Mouse (Mus musculus): ENCODE data around the gene Ms4a13. TPM values are rescaled to one million over a fixed set of nuclear protein-coding genes. Genes with fewer than 3 reads are reported as not detected.
"Not testable (repeated sequence)": the region's sequence is repeated elsewhere in the genome, so short reads cannot be mapped to it uniquely, and the experiment has no call there.

Ms4a13 gene
- not detected in 2 replicates for polyA plus RNA-seq (2012; rRNA removed)

DNA sequence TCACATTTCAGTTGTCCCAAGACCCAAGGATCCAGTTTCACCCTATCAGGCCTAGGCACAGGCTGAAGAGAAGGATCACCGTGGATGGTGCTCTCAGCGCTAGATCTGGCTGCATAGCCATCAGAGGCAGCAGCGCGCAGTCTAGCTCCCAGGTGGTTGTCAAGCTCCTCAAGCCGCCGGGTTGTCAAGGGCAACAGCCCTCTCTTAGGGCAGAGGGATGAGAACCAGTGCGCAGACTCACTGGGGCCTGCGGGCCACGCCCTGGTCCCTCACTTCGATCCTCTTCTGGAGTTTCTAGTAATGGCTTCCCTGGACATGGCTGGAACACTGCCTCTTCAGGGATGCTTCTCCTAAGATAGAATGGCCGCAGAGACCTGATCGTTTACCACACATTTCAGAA, at the start of gene Ms4a13:
Ms4a13 (minus strand) TSS at position 192 of the 400 bp plus-strand sequence.
- DNase-seq (ENCODE audit: extremely low spot score in 1 of 2, low spot score in 1 of 2), result no peak

DNA sequence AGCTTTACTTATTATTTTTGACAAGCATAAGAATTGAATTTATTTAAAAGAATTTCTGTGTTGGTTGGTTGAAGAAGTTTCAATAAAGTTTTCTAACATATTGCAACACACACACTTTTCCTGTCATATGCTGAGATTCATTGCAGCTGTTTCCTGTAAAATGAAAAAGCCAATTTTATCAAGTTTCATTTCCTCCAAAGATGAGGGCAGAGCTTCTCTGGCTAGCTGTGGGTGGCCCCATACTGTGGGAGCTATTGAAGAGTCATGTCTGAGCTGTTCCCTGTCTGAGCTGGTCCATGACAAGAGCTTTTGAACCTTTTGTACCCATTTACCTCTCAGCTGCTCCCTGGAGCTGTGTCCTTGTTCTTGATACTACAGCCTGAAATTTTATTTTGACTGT, 47.7 kb upstream of the Ms4a13 start:
- DNase-seq (ENCODE audit: extremely low spot score in 1 of 2, low spot score in 1 of 2), result no peak

DNA sequence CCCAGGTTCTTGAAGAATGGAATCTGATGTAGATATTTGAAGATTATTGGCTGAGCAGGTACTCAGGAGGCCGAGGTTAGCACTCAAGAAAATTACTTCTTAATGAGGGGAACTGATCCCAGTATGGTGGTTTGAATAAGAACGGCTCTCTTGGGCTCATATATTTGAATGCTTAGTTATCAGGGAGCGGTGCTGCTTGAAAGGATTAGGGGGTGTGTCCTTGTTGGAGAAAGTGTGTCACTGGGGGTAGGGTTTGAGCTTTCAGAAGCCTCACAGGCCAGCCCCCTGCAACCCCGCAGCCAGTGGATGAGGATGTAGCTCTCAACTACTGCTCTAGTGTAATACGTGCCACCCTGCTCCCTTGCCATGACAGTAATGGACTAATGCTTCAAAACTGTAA, 46.0 kb upstream of the Ms4a13 start:
- no peak for DNase-seq (ENCODE audit: extremely low spot score in 1 of 2, low spot score in 1 of 2)

DNA sequence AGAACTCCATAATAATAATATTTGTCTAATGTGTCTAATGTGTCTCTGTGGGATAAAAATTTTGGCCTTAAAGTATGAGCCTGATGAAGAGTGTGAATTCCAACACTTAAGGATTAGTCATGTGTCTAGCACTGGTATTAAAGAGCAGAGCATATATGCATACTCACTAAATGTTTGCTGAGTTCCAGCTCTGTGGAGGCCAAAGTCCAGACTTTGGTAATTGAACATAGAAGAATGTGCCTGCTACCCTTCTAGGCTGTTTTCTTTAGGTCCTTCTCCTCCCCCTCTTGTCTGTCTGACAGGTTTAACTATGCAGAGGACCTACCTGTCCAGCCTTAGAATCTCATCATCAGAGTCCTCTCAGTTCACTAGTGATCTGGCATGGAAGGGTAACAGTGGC, 39.3 kb upstream of the Ms4a13 start:
- DNase-seq (ENCODE audit: extremely low spot score in 1 of 2, low spot score in 1 of 2), result no peak

DNA sequence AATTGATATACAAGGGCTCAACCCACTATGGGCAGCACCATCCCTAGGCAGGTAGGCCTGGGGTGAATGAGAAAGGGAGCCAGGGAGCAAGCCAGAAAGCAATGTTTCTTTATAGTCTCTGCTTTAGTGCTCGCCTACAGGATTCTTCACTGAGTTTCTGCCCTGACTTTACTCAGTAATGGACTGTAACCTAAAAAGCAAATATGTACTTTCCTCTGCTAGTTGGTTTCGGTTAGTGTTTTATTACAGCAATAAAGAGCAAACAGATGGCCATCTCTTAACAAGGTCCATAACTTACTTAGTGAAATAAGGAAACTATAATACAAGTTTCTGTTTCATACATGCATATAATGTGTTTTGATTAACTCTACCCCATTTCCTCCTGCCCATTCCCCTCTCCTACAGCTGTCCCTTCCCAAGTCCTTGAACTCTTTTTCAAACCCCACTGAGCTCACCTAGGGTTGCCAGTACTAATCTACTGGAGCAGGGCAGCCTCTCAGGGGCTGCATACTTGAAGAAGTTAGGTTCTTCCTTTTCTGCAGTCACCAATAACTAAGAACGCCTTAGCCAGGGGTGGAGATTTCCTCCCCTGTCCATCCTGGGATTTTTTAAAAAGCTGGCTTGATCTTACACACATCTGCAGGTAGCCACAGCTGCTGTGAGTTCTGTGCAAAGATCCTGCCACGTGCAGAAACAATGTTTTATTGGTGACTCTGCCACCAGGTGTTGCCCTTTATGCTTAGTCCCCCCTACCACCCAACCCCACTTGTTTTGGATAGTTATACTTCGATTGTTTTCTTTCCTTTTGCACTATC, 38.6 kb upstream of the Ms4a13 start:
- no peak for DNase-seq (ENCODE audit: extremely low spot score in 1 of 2, low spot score in 1 of 2)

DNA sequence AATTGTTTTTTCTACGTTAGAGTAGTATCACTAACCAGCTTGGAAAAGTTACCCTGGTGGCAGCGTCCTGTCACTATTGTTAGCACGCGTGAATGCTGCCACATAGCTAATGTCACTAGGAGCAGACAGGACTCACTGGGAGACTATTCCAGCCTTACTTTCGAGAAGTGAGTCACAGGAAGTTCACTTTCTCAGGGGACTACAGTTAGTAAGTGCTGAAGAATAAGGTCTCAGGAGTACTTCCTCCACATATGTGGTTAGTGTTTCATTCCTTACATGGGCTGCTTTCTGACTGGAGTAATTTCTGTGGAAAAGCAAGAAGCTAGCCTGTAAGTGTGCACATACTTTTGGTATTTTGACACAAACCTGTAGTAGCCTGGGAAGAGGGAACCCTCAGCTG, 37.7 kb upstream of the Ms4a13 start:
- no peak for DNase-seq (ENCODE audit: extremely low spot score in 1 of 2, low spot score in 1 of 2)

- DNase-seq (ENCODE audit: extremely low spot score in 1 of 2, low spot score in 1 of 2), result no peak
Observed at GRCm38 (mm10) chr19:11232348-11232747, 35.8 kb upstream of the Ms4a13 start, which contains the start of gene Ms4a12. Gene Ms4a12 (minus strand): TSS chr19:11232448.

DNA sequence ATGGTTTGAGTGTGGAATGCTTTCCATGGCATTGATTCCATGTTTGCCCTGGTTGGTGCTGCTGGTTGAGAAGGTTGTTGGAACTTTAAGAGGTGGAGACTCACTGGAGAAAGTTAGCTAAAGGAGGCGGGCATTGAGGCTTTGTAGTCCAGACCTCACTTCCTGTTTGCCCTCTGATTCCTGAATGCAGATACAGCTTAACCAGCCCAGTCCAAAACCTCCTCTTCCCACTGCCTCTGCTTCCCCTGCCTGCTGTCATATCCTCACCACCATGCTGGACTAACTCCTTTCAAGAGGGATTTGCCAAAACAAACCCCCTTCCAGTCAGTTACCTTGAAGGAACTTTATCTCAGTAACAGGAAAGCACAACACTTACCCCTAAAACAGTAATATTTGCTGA, 4.0 kb downstream of the Ms4a13 start:
- DNase-seq (ENCODE audit: extremely low spot score in 1 of 2, low spot score in 1 of 2), result no peak

DNA sequence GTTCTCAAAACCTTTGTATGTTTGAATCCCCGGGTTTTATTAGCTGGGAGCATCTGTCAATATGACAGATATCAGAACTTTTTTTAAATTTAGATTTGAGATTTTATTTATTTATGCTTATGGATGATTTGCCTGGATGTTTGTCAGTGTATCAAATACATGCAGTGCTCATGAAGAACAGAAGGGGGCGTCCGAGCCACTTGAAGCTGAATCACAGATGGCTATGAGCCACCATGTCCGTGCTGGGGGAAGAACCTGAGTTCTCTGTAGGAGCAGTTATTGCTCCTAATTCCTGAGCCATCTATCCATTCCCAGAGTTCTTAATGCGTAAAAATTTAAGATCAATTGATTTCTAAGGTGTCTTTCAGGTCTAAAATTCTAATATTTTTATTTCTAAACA, 12.4 kb downstream of the Ms4a13 start:
- peak in 1 of 2 experiments; percentile 32 for DNase-seq (ENCODE audit: extremely low spot score in 1 of 2, low spot score in 1 of 2)

GRCm38 (mm10) chr19:11177464-11177863, 19.1 kb downstream of the Ms4a13 start:
- DNase-seq (ENCODE audit: extremely low spot score in 1 of 2, low spot score in 1 of 2), result no peak

GRCm38 (mm10) chr19:11165172-11165571, 31.4 kb downstream of the Ms4a13 start, which contains the start of gene 1700025F22Rik:
Gene 1700025F22Rik (minus strand): TSS chr19:11165320.
- DNase-seq (ENCODE audit: extremely low spot score in 1 of 2, low spot score in 1 of 2), result no peak

DNA sequence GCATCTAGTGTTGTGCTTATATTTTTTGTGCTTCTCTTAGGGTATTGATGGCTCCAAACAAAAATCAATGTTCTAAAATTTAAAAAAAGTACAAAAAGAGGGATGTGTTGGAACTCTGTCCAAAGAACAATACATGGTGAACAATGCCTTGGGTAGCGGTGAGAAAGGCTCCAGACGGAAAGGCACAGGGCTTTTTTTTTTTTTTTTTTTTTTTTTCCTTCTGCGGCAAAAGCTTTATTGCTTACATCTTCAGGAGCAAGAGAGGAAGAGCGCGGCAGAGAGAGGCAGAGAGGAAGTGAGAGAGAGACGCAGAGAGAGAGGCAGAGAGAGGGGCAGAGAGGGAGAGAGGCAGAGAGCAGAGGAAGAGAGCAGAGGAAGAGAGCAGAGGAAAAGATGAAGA, 38.6 kb downstream of the Ms4a13 start:
- DNase-seq (ENCODE audit: extremely low spot score in 1 of 2, low spot score in 1 of 2), result not testable (repeated sequence)

DNA sequence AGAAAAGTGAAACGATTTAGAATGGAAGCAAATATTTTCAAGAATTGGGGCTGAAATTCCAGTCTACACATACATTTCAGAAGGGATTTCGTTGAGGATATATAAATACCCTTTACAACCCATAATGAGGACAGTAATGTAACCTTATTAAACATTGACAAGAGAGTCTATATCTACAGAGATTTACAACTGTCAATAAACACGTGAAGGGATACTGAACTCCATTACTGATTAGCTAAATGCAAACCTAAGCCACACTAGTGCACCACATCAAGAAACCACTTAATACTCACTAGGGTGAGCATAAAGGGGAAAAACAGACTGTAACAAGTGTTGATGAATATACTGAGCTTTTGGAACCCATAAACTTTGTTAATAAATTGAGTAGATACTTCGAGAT, 61.2 kb downstream of the Ms4a13 start:
- no peak for DNase-seq (ENCODE audit: extremely low spot score in 1 of 2, low spot score in 1 of 2)

- DNase-seq (ENCODE audit: extremely low spot score in 1 of 2, low spot score in 1 of 2), result no peak
Observed at GRCm38 (mm10) chr19:11134852-11135251, 61.7 kb downstream of the Ms4a13 start.

GRCm38 (mm10) chr19:11130776-11131175, 65.8 kb downstream of the Ms4a13 start, which contains the start of gene 1700017D01Rik:
Gene 1700017D01Rik (minus strand): TSS chr19:11130876.
- DNase-seq (ENCODE audit: extremely low spot score in 1 of 2, low spot score in 1 of 2), result not testable (repeated sequence)

DNA sequence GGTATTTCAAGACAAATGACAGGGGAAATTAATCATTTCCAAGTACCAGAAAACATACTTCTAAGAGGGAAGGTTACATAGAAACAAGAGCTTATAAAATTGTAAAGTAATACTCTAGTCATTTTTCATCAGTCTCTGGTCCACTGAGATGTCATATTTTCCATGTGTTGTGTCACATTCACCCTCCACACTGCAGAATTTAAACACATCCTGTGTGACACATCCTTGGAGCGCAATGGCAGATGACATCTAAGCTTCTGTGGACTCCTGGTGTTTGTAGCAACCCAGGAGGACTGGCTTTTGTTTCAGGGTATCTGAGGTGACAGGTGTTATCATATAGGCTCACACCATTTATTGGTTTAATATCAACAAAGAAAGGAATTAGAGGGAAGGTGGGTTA, 66.8 kb downstream of the Ms4a13 start:
- no peak for DNase-seq (ENCODE audit: extremely low spot score in 1 of 2, low spot score in 1 of 2)

DNA sequence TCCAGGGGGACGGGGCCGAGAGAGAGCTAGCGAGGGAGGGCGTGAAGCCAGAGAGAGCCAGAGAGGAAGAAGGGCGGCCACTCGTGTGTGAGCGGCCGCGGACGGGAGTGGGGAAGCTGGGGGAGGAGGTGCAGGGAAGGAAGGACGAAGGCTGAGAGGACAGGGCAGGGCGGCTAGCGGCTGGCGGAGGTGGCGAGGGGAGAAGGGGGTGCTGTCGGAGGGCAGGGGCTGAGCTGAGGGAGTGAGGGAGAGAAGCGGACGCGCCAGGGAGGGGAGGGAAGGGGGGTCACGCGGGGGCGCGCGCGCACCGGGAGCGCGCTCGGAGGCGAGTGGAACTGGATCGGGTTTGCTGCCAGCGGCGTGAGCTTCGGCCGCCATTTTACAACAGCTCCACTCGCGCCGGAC, 75.5 kb downstream of the Ms4a13 start:
- peak in 1 of 2 experiments; percentile 2 for DNase-seq (ENCODE audit: extremely low spot score in 1 of 2, low spot score in 1 of 2)

Other genes starting within 250 kb of the Ms4a13 start
- gene Ccdc86, start 247.5 kb downstream of the Ms4a13 start, polyA plus RNA-seq (2012; rRNA removed), result 5.1 and 5.5 TPM in 2 replicates
- gene Ms4a10, start 222.1 kb downstream of the Ms4a13 start, polyA plus RNA-seq (2012; rRNA removed), result not detected in 2 replicates
- gene Ms4a15, start 203.5 kb downstream of the Ms4a13 start, polyA plus RNA-seq (2012; rRNA removed), result 81.7 and 91.9 TPM in 2 replicates
- not detected in 2 replicates for gene Ms4a18, start 178.7 kb downstream of the Ms4a13 start, polyA plus RNA-seq (2012; rRNA removed)
- not detected in 2 replicates for gene Ms4a8a, start 115.6 kb downstream of the Ms4a13 start, polyA plus RNA-seq (2012; rRNA removed)
- gene 1700017D01Rik, start 65.9 kb downstream of the Ms4a13 start, polyA plus RNA-seq (2012; rRNA removed), result not detected in 2 replicates
- not detected in 2 replicates for gene 1700025F22Rik, start 31.4 kb downstream of the Ms4a13 start, polyA plus RNA-seq (2012; rRNA removed)
- gene Ms4a12, start 35.7 kb upstream of the Ms4a13 start, polyA plus RNA-seq (2012; rRNA removed), result not detected in 2 replicates
- 0.06 and 0.11 TPM in 2 replicates for gene Ms4a1, start 69.5 kb upstream of the Ms4a13 start, polyA plus RNA-seq (2012; rRNA removed)
- not detected in 2 replicates for gene Ms4a5, start 87.1 kb upstream of the Ms4a13 start, polyA plus RNA-seq (2012; rRNA removed)
- 0.08 and 0.18 TPM in 2 replicates for gene Ms4a14, start 117.7 kb upstream of the Ms4a13 start, polyA plus RNA-seq (2012; rRNA removed)
- 0.72 and 0.82 TPM in 2 replicates for gene Ms4a7, start 139.4 kb upstream of the Ms4a13 start, polyA plus RNA-seq (2012; rRNA removed)
- gene Ms4a4a, start 178.8 kb upstream of the Ms4a13 start, polyA plus RNA-seq (2012; rRNA removed), result 0.18 and 0.21 TPM in 2 replicates
- gene Ms4a4c, start 208.0 kb upstream of the Ms4a13 start, polyA plus RNA-seq (2012; rRNA removed), result 0.17 and 0.32 TPM in 2 replicates
- 0.14 and 0.46 TPM in 2 replicates for gene Ms4a4b, start 246.8 kb upstream of the Ms4a13 start, polyA plus RNA-seq (2012; rRNA removed)

Measured in frontal cortex, adult 2 months (tissue).